Mouse (Mus musculus): ENCODE measurements at regions not wholly inside any gene's neighbourhood (a gene's known extent, or its start where the extent isn't known, plus 50 kb on each side); places are given as distances from the start of the nearest gene placed in this dataset.
"Not testable (repeated sequence)": the region's sequence is repeated elsewhere in the genome, so short reads cannot be mapped to it uniquely, and the experiment has no call there.

DNA sequence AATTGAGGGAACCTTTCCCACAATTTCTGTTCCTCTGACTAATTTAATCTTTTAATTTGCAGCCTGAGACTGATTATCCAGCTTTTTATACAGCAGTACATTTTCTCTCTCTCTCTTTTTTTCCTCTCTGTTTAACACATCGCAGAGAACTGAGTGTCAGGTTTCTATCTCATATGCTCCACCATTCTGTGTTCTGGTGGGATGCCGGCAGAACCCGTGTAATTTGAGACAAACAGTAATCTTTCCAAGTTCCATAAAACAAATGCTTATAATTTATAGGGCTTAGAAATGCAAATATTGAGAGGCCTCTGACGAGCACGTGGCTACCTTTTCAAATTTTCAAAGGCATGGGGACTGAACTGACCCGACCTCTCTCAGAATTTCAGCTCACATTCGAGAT lies 59.1 kb downstream of the Zbtb18 start:
- no peak for DNase-seq (ENCODE audit: low spot score in 2 of 2)

DNA sequence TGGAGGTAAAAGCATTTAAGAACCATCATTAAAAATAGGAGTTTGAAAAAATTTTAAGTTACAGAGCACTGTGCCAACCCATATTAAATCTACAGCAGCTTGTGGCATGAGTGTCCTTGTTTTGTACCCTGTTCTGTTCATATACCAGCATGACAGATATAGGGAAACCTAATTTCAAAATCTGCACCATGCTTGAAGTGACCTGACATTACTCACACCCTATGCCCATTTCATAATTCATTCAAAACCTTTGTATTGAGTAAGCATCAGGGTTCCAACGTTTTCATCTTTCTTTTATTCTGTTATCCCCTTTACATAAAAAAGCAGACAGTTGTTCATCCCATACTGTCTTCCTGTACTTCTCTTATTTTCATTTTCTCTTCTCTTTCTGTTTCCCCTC lies 61.8 kb downstream of the Zbtb18 start:
- DNase-seq (ENCODE audit: low spot score in 2 of 2): no peak

DNA sequence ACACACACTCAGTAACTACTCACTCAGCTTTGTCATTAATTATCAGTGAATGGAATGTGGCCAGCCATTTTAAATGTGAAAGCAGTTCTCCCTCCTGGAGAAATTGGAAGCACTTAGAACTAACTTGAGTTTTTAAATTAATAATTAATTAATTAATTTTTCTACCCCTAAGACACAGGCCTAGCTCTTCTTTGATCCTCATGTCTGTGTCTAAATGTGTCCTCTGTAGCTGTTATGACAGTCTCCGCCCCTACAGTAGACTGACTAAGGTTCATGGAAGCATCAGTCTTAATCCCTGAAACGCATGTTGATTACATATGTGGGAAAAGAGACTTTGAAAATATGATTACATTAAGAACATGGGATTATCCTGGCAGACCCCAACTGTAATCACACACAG lies 62.6 kb downstream of the Zbtb18 start:
- DNase-seq (ENCODE audit: low spot score in 2 of 2): no peak

DNA sequence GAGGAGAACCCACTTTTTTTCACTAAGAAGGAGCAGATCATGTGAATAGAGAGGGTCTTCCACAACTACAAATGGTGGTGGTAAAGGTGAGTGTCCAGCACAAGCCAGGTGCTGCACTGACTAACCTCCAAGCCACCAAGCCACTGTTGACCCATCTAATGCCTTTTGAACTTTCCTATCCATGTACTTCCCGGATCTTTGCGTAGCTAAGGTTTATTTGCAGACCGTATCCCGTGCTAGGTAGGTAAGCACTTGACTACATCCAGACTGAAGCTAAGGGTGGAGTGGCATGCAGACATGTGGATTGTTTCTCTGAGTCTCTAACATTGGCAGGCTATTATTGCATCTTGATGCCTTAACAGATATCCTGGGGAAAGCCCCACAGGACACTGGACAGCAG lies 65.2 kb downstream of the Zbtb18 start:
- DNase-seq (ENCODE audit: low spot score in 2 of 2): not testable (repeated sequence)

DNA sequence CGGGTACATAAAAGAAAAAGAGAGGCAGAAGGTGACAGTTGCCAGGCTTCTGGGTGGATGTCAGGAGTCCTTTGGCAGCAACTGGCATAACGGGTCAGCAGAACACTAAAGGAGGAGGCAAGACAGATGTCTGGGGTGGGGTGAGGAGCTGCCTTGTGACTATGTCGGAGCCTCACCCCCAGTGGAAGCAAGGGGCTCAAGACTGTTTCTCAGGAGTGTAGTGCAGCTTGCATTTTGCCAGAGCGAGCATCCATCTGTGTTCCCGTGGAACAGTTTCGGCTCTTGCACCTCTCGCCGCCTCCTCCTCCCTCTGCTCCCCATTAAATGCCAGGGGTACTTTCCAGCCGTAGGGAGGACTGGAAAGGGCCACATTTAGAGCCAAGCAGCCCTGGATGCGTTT lies 67.6 kb downstream of the Zbtb18 start:
- peak; percentile 65 to 68 for DNase-seq (ENCODE audit: low spot score in 2 of 2)

DNA sequence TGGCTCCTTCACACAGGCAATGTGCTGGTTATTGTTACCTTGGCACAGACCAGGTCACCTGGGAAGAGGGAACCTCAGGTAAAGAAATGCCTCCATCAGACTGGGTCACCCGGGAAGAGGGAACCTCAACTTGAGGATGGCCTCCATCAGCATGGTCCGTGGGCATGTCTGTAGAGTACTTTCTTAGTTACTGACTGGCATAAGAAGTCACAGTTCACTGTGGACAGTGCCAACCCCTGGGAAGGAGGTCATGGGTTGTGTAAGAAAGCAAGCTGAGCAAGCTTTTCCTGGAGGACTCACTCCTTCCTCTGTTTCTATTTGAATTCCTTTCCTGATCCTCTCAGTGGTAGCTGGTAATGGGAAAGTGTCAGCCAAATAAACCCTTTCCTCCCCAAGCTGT lies 70.0 kb downstream of the Zbtb18 start:
- no peak for DNase-seq (ENCODE audit: low spot score in 2 of 2)

DNA sequence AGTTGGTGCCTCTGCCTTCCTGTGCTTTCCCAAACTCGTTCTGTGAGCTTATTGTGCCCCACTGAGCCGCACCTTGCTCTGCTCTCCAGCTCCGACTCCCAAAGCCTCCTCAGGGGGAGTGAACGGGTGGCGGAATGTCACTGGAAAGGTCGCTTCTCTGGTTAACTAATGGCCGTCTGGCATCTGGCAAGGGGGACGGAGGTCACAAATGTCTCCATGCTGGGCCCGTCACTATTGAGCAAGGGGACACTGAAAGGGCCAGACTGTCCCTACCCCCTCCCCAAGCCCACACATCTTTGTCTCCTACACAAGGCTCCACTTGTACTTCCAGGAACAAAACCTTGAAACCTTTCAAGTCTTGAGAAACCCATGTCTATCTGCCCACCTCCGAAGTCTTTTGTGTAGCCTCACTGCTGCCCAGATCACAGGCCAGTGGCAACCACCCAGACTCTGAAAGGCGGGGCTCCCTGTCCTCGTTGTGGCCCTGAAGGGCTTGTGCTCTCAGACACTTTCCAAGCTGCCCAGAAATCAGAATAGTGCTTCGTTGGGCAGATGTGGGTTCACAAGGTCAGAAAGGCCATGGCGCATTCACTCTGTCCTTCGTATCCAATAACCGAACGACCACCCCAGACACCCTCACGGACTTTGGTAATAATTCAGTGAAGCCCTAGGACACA lies 75.9 kb downstream of the Zbtb18 start:
- no peak for DNase-seq (ENCODE audit: low spot score in 2 of 2)

DNA sequence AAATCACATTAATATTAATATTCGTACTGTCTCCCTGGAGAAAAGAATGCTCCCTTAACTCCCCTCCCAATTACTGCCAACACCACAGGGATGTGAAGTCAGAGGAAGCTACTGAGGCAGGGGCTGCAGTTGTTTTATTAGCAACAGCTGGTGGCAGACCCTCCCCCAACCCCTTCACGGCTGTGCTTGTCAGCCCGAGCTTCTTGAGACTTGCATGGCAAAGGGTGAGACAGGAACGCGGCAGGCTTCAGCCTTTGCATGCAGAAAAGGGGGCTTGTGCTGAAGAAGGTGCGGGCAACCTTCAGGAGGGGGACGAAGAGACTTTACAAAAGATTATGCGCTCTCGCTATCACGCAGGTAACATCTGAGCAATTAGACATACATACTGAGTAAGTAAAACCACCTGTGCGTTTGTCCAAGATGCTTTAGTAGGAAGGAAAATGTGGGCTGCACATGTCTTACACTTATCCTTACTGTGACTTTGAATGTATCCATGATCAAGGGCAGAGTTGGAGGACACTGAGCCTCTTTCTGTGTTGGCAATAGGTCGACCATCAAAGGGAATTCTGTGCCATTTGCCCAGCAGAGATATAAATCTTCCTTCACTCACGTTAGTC lies 76.9 kb downstream of the Zbtb18 start:
- no peak for DNase-seq (ENCODE audit: low spot score in 2 of 2)

DNA sequence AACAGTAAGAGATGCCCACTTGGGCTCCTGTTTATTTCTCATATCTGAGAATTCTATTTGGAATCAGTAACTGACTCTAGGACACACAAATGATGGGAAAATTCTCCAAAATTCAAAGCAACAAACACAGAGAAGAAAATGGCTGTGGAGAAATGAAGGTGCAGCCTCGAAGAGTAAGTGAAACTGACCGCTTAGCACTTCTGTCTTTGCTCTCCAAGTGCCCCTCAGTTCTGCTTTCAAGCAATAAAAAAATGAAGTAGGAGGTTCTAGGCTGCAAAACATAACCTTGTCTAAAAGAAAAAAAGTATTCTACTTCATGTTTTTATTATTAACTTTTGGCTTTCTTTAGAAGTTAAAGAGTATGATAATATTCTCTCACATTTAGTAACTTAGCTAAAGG lies 79.0 kb downstream of the Zbtb18 start:
- no peak for DNase-seq (ENCODE audit: low spot score in 2 of 2)

DNA sequence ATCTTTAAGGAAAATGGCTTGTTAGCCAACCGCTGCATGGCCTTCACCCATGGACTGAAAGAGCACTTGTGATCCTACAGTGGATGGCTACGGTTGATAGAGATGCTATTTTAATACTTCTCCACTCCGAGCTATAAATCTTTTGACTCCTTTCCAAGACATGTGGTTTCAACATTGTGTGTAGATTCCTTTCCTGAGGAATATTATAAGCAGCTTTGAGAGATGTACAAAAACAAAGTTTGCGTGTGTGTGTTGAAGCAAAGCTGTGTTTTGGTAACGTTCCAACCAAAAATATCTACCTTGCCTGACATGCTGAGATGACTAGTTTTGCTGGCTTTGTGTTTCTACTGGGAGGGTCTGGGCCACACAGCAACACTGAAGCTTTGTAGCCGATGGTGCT lies 83.0 kb downstream of the Zbtb18 start:
- no peak for DNase-seq (ENCODE audit: low spot score in 2 of 2)

DNA sequence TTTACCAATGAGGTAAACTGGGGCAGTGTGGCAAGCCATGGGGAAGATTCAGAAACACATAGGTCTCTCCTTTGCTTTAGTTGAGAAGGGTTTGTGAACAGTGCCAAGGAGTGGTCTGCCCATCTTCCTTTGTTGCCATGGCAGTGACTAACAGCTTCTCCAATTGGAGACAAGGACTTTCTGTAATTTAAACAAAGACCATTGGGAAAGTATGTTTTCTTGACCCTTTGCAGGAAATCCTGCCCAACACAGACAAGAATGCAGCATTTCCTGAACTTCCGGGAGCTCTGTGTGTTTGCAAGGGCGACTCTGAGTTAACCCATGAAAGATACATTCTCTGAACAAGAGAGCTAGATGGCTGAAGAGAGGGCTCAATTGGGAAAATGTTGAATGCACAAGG lies 89.6 kb downstream of the Zbtb18 start:
- no peak for DNase-seq (ENCODE audit: low spot score in 2 of 2)

DNA sequence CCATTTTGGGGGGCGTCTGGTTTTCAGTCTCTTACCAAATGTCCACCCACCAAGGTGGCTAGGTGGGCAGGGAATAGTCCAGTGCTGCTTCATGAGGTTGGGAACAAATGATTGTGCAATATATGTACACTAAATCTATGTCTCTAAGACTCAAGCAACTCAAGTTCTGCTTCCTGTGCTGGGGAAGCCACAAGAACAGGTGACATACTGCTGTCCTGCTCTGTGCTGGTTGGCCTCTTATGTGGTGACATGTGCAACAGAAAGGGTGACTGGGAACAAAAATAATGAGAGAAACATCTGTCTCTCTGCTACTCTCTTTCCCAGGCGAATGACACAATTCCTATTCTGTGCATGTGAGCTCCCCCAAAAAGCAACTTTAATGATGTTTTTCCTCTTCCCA lies 90.5 kb downstream of the Zbtb18 start:
- no peak for DNase-seq (ENCODE audit: low spot score in 2 of 2)

DNA sequence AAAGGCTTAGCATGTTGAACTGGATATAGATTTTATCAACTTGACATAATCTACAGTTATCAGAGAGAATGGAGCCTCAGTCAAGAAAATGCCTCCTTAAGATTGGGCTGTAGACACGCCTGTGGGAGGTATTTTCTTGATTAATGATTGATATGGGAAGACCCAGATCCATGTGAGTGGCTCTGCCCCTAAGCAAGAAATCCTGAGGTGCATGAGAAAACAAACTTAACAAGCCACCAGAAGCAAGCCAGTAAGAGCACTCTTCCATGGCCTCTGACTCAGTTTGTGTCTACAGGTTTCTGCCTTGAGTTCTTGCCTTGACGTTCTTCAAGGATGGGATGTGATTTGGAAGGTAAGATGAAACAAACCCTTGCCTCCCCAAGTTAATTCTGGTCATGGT lies 91.2 kb downstream of the Zbtb18 start:
- DNase-seq (ENCODE audit: low spot score in 2 of 2): no peak

DNA sequence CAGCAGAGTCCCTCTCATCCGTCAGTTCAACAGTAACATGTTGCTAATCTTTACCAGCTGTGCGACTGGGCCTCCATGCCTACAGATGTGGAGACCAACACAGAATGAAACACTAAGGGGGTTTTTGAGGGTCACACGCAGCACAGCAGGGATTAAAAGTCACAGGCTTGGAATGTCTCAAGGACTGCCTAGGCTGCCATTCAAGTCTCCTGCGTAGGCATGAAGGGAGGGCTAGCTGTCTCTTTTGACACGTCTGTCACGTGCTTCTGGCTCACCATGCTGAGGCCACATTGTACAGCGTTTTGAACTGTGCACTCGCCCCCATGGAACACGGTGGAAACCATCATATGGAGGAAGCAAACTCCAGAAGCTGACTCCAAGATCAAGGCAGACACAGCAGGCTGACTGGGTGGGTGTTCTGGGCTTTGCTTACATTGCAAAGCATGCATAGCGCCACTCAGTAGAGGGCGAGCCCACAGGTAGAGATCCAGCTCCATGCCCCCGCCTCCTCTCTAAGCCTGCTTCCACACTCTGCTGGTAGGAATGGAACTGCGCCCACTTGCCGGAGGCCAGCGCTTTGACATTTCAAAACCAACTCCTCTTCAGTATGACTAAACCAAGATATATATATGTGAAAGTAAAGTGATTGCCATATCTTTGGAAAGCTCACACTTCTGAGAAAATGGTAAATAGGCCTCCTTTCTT lies 103.0 kb downstream of the Zbtb18 start:
- DNase-seq (ENCODE audit: low spot score in 2 of 2): peak; percentile 22 to 45

DNA sequence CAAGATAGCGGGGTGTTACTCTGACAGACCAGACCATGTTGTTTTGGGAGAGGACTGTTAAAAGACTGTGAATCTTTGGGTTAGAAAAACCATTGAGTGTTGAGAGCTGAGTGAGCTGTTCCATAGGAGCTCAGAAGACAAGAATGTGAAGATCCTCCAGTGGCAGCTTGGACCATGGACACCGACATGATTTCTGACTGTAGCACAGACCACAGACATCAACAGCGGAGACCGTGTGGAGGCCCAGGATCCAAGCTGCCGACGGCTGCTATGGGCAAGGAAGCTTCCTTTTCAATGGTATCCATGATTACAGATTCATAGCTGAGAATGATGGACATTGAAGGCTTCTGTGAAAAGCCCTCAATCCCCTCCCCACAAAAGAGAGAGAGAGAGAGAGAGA lies 105.6 kb downstream of the Zbtb18 start:
- DNase-seq (ENCODE audit: low spot score in 2 of 2): no peak

DNA sequence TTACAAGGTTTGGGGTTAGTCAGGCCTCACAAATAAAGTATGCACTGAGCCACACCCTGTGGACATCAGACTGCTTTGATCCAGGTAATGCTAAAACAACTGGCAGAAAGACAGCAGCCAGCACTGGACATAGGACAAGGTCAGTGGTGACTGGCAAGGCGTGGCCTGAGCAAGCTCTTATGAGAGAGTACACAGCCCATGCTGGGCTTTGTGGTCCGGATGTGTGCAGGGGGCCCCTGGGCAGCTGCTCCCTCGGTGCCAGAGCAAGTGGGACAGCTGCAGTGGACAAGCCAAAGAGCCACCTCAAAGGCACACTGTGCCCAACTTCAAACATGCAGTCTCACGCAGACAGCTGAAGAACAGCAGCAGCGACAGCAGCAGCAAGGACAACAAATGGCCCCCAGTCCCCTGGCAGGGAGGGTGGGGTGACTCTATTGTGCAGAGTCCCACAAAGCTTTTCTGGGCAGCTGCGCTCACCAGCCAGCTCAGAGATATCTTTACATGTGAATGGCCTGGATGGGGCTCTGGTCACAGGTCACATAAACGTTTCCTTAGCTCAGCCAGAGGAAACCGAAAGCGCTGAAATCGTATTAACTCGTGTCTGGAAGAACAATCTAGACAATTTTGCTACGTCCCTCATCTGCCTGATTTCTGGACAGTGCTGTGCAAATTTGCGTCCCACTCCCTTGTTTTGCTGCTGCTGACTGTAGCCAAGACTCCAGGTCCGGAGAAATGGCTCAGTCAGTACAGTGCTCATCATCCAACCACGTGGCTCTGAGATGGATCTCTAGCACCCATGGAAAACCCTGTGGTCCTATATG lies 113.5 kb downstream of the Zbtb18 start:
- DNase-seq (ENCODE audit: low spot score in 2 of 2): no peak

DNA sequence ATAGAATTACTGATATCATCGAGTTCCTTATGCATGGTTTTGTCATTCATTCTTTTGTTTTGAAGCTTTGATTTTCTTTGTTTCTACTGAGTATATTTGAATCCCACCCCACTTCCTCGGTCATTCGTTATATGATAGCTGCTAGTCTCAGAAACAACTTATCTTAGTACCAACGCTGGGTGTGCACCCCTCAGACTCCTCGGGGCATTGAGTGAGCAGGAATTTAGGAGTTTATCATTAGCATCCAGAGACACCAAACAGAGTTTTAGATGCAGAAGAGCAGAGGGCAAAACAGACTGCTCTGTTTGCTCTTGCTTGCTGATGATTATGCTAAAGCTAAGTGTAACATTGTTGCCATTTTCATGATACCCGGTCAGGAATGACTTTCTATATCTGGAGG lies 115.3 kb downstream of the Zbtb18 start:
- DNase-seq (ENCODE audit: low spot score in 2 of 2): no peak

DNA sequence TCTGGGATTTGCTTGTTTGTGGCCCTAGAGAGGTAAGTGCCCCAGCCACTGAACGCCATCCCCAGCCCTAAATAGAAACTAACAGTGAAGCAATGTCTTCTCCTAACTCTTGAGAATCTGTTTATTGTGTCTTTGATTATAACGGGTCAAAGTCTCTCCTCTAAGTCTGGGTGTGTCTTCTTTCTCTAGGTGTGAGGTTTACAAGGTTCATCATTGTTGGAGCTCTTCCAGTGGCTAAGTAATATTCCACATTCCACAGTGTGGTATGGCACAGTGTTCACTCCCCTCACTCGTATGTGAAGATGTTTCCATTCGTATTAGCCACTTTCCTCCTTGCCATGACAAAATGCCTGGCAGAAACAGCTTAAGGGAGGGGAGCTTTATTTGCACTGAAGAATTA lies 115.7 kb downstream of the Zbtb18 start:
- no peak for DNase-seq (ENCODE audit: low spot score in 2 of 2)

DNA sequence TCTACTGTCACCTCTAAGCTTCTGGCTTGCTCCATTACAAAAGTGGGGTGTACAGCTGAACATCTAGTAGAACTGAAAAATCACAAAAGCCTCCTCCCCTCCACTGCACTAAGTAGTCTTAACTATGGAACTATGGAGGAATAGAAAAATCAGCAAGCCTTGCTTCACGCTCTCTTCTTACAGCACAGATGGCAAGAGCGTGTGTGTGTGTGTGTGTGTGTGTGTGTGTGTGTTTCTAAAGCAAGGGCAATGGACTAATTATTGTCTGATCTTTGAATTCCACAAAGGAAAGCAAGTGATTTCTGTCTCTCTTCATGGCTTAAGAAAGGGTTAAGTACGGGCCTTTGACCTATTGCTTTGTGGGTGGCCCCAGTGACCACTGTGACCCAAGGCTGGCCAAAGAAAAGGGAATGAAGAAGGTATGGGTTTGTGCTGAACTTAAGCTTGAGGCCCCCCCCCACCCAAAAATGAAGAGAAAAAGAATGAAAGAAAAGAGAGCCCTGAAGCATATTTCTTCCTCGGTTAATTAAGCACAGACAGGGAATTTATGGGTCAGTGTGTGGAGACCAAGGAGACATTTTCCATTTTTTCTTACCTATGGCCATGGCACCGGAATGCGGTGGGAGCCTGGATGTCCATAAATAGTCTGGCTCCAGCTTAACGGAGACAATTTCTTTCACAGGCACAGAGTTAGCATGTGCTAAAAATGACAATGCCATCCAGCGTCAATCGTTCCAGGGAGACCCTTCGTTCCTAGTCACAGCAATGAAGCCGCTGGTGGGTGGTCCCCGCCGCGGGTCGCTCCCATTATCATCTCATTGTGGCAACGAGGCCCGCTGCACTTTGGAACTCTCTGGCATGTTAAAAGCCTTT lies 119.8 kb downstream of the Zbtb18 start:
- DNase-seq (ENCODE audit: low spot score in 2 of 2): no peak

DNA sequence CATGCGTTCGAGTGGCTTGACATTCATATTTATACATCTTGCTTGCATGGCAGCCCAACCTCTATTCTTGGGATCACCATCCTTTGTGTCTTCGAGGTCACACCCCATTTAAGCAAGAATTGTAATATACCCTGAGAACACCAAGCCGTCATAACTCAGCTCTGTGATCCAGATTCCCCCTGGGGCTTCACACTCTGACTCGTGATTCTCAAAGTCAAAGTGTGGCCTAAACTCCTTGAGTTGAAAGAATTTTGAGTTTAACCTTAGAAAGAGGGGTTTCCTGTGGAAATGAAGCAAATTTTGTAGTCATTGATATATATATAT lies 120.4 kb downstream of the Zbtb18 start:
- no peak for DNase-seq (ENCODE audit: low spot score in 2 of 2)

DNA sequence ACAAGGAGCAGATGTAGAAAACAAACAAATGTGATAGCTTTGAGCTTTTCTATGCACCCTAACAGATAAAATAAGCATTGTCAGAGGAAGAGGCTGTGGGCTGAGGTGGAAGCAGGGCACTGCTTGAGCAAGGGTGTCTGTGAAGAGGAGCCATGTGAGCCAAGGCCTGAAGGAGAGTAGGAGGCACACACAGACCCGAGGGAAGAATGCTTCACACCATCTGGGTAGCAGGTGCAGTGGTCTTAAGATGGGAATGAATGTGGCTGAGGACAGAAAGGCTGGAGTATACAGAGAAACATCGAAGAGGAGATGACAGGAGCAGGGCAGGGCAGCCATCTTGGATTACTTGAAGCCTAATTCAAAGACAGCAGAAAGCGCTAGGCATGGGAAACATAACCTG lies 123.5 kb downstream of the Zbtb18 start:
- DNase-seq (ENCODE audit: low spot score in 2 of 2): no peak

Measured in layer of hippocampus, adult 8-10 months (tissue).